Mouse (Mus musculus) induced T-regulatory cell, adult 2 months (primary cell): ENCODE measurements around the gene Fyn.
A peak's percentile ranks its signal among the peaks of the same experiment; 100 is the strongest.

Experiments used
- DNase-seq: peaks from one replicate; pipeline ENCODE4 v3.0.0-alpha.2; 2012; ENCODE audit warnings: low read depth

Gene Fyn

GRCm38 (mm10) chr10:39471040-39471713 is 102.5 kb downstream of the Fyn start:
- DNase-seq = peak; percentile 65

GRCm38 (mm10) chr10:39471714-39472531 is 103.3 kb downstream of the Fyn start:
- DNase-seq = peak; percentile 76

GRCm38 (mm10) chr10:39472923-39473322 is 104.3 kb downstream of the Fyn start:
- peak; percentile 60 for DNase-seq

GRCm38 (mm10) chr10:39479361-39479760 is 110.7 kb downstream of the Fyn start:
- DNase-seq = peak; percentile 86

GRCm38 (mm10) chr10:39484382-39484826 is 115.7 kb downstream of the Fyn start:
- peak; percentile 71 for DNase-seq

GRCm38 (mm10) chr10:39484892-39485291 is 116.2 kb downstream of the Fyn start:
- peak; percentile 57 for DNase-seq

- peak; percentile 55 for DNase-seq
These were observed 117.3 kb downstream of the Fyn start for GRCm38 (mm10) chr10:39485939-39486338.

GRCm38 (mm10) chr10:39486501-39487450 is 118.1 kb downstream of the Fyn start:
- peak; percentile 73 for DNase-seq

- DNase-seq = peak; percentile 80
These were observed 119.2 kb downstream of the Fyn start for GRCm38 (mm10) chr10:39487740-39488415.

- no peak for DNase-seq
These were observed 119.9 kb downstream of the Fyn start for GRCm38 (mm10) chr10:39488542-39488941.

- peak; percentile 70 for DNase-seq
These were observed 120.3 kb downstream of the Fyn start for GRCm38 (mm10) chr10:39488956-39489355.

- DNase-seq = no peak
These were observed 121.9 kb downstream of the Fyn start for GRCm38 (mm10) chr10:39490349-39491121.

- DNase-seq = peak; percentile 76
These were observed 123.5 kb downstream of the Fyn start for GRCm38 (mm10) chr10:39492146-39492545.

GRCm38 (mm10) chr10:39493007-39493406 is 124.4 kb downstream of the Fyn start:
- no peak for DNase-seq

GRCm38 (mm10) chr10:39498641-39499040 is 130.0 kb downstream of the Fyn start:
- DNase-seq = no peak

- DNase-seq = no peak
These were observed 132.9 kb downstream of the Fyn start for GRCm38 (mm10) chr10:39501571-39501970.

GRCm38 (mm10) chr10:39501977-39502706 is 133.5 kb downstream of the Fyn start:
- peak; percentile 30 for DNase-seq

- DNase-seq = no peak
These were observed 134.7 kb downstream of the Fyn start for GRCm38 (mm10) chr10:39503331-39503730.

GRCm38 (mm10) chr10:39505007-39505406 is 136.4 kb downstream of the Fyn start:
- DNase-seq = no peak

GRCm38 (mm10) chr10:39505621-39506020 is 137.0 kb downstream of the Fyn start:
- DNase-seq = peak; percentile 51
